Mouse (Mus musculus): ENCODE data around the gene Atp13a3.

DNA sequence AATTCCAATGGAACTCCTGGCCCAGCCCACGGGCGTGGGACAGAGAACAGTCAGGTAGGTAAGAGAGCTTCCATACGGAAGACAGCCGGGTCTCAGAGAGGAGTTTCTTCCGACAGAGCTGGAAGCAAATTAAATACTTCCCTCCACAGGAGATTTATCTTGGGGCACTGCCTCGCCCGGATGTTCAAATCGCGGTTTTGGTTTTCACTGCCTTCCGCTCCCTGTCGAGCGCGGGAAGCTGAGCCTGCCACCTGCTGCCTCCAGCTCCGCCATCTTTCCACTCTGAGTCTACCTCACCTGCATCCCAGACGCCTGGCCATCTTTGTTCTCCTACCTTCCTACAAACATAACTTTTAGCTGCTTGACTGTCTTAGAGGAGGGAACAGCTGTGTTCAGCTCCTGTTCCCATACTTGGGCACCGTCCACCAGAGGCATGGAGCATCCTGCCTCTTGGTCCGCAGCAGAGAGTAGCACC lies 16.5 kb downstream of the Atp13a3 start:
- TF ChIP-seq FOSL1 (IDR thresholded peaks at IDR 0.05; ENCODE audit: insufficient read depth, low read length, poor library complexity, severe bottlenecking) (no peak), CTCF (IDR thresholded peaks at IDR 0.05; ENCODE audit: control insufficient read depth, insufficient read depth, insufficient read length) (no peak)
